Mouse (Mus musculus): ENCODE measurements around the gene Sspo. TPM values are rescaled to one million over a fixed set of nuclear protein-coding genes. Genes with fewer than 3 reads are reported as not detected.

The Sspo gene
- polyA plus RNA-seq (2015; fragmentation: Nextera tagmentation; extraction: Ambion mirVana): 0.03 TPM in 1 of 2 replicates, not detected in the other

DNA sequence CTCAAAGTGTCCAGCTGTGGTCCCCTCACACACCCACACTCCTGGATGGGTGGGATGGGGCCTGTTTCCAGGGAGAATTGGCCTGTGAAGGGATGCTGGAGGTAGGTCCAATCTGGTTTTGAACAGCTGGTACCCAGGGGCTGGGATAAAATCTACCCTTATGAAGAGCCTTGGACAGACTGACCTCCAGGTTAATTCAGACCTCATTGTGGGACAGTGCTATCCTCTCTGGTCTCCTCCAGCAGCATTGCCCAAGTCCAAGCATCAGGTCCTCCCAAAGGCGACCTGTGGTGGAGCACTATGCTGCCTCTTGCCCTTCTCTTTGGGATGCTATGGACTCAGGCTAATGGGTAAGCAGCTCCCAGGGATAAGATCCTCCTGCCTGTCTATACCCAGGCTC, at the start of gene Sspo:
Gene Sspo, plus strand, starts transcription at position 301 of the 400 bp plus-strand sequence.
- Histone ChIP-seq H3K27ac (replicated peaks) (no peak within 1 kb of the TSS), H3K36me3 (replicated peaks) (no peaks in the 10 kb centered on the region), H3K4me2 (no peak within 1 kb of the TSS), H3K9ac (no peak within 1 kb of the TSS), H3K4me3 (replicated peaks) (no peak within 1 kb of the TSS), H3K27me3 (peaks cover 40% of the 10 kb centered on the region), H3K9me3 (replicated peaks) (no peaks in the 10 kb centered on the region), H3K4me1 (replicated peaks) (no peaks in the 10 kb centered on the region; the same call in 1 of the 2 replicates)
- no peak for ATAC-seq (ENCODE audit: insufficient read depth)
- 65% methylated on average over 1 of the region's 1 CpGs for WGBS (ENCODE audit: insufficient replicate concordance)

DNA sequence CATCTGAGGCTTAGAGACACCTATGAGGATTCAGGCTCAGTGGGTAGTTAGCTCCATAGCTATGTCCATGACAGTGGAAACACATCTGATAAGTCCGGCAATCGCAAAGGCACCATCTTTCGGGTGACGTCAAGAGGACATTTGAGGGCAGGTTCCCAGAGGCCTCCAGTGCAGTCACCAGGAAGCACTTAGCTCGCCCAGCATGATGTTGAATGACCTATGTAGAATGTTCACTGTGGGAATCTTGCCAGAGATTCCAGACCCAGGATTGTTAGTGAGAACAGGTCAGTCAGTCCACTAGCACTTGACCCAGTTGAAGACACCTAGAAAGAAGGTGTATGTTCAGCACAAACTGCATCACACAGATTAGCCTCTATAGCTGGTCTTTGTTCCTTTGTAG, 48.1 kb upstream of the Sspo start:
- Histone ChIP-seq H3K4me3 (replicated peaks) (no peak overlapping the region), H3K9ac (no peak overlapping the region), H3K4me1 (replicated peaks) (peaks cover 11% of the 10 kb centered on the region), H3K36me3 (replicated peaks) (0 out of 2 replicates have a peak, but pooled peaks cover 4% of the 10 kb centered on the region), H3K4me2 (no peak overlapping the region), H3K27ac (replicated peaks) (no peak overlapping the region), H3K27me3 (no peaks in the 10 kb centered on the region), H3K9me3 (replicated peaks) (no peaks in the 10 kb centered on the region)
- no peak for ATAC-seq (ENCODE audit: insufficient read depth)
- 81% methylated on average over 5 of the region's 5 CpGs for WGBS (ENCODE audit: insufficient replicate concordance)

DNA sequence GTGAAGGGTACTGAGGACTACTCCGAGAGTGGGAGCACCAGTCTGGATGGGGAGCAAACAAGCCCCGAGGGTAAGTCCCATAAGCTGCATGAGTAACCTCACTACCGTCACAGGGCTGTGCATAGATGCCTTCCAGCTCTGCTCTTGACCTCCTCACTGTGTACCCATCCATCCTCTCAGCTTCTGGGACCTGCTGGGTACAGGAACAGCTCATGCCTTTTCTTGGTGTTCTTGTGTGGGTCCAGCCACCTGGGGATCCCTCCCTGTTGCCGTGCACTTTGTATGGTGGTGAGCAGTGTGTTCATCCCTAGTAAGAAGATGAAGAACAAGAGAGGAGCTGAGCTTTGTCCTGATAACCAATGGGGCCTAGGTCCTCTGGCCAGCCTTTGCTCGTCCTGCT, 44.0 kb upstream of the Sspo start:
- 61% methylated on average over 5 of the region's 5 CpGs for WGBS (ENCODE audit: insufficient replicate concordance)

DNA sequence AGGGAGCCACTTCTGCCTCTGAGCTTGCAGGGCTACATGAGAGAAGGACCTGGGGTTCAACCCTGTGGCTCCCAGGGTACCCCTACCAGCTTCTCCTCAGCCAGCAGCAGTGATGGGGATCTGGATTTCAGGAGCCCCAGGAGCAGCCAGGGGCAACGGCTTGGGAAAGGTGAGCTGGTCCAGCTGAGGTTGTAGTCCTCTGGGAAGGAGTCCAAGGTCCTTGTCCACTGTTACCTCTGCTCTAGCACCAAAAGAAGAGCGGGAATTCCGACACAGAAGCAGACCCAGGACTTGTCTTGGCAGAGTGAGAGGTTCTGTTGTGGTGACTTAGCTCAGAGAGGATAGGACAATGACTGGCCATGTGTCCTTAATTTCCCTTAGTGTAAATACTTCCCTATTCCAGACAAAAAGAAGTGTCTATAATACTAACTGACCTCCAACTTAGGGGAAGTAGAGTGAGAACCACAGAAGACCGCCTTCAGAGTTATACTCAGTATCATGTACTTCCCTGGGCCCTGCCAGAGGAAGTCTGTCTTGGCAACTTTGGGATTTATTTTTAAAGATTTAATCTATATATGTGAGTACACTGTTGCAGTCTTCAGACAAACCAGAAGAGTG, 38.2 kb upstream of the Sspo start:
- Histone ChIP-seq H3K9me3 (replicated peaks) (no peaks in the 10 kb centered on the region), H3K9ac (no peak overlapping the region), H3K27me3 (no peaks in the 10 kb centered on the region), H3K36me3 (replicated peaks) (no peaks in the 10 kb centered on the region), H3K4me1 (replicated peaks) (no peaks in the 10 kb centered on the region), H3K4me2 (no peak overlapping the region), H3K4me3 (replicated peaks) (no peak overlapping the region), H3K27ac (replicated peaks) (no peak overlapping the region)
- no peak for ATAC-seq (ENCODE audit: insufficient read depth)
- 59% methylated on average over 4 of the region's 4 CpGs for WGBS (ENCODE audit: insufficient replicate concordance)

More for the DNA sequence above, 44.0 kb upstream of the Sspo start:
- Histone ChIP-seq H3K27ac (replicated peaks) (no peak overlapping the region), H3K9ac (no peak overlapping the region), H3K9me3 (replicated peaks) (no peaks in the 10 kb centered on the region), H3K4me1 (replicated peaks) (no peaks in the 10 kb centered on the region), H3K27me3 (no peaks in the 10 kb centered on the region), H3K36me3 (replicated peaks) (0 out of 2 replicates have a peak, but pooled peaks cover 4% of the 10 kb centered on the region), H3K4me2 (no peak overlapping the region), H3K4me3 (replicated peaks) (no peak overlapping the region)
- no peak for ATAC-seq (ENCODE audit: insufficient read depth)

DNA sequence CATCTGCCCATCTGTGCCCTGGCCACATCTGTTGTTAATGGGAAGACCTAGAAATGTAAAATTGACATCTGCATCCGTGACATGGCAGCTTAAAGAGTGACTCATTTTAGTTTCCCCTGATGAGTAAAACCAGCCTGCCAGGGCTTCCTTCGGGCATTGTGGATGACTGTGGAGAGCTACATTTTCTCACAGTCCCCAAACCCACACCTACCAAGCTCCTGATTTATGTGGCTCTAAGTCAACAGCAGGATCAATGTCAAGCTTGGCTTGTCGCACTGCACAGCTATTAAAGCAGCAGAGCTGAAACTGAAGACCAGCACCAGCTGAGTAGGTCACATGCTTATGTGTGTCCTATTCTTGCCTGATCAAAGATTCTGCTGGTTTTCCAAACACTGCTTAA, 37.5 kb upstream of the Sspo start:
- no peaks in the 10 kb centered on the region for H3K9me3 ChIP-seq (replicated peaks)
- no peaks in the 10 kb centered on the region for H3K36me3 ChIP-seq (replicated peaks)
- H3K9ac ChIP-seq: no peak overlapping the region
- no peak overlapping the region for H3K4me2 ChIP-seq
- H3K27ac ChIP-seq (replicated peaks): no peak overlapping the region
- no peak overlapping the region for H3K4me3 ChIP-seq (replicated peaks)
- no peak for ATAC-seq (ENCODE audit: insufficient read depth)
- 65% methylated on average over 3 of the region's 3 CpGs for WGBS (ENCODE audit: insufficient replicate concordance)
- no peaks in the 10 kb centered on the region for H3K4me1 ChIP-seq (replicated peaks)
- H3K27me3 ChIP-seq: no peaks in the 10 kb centered on the region

DNA sequence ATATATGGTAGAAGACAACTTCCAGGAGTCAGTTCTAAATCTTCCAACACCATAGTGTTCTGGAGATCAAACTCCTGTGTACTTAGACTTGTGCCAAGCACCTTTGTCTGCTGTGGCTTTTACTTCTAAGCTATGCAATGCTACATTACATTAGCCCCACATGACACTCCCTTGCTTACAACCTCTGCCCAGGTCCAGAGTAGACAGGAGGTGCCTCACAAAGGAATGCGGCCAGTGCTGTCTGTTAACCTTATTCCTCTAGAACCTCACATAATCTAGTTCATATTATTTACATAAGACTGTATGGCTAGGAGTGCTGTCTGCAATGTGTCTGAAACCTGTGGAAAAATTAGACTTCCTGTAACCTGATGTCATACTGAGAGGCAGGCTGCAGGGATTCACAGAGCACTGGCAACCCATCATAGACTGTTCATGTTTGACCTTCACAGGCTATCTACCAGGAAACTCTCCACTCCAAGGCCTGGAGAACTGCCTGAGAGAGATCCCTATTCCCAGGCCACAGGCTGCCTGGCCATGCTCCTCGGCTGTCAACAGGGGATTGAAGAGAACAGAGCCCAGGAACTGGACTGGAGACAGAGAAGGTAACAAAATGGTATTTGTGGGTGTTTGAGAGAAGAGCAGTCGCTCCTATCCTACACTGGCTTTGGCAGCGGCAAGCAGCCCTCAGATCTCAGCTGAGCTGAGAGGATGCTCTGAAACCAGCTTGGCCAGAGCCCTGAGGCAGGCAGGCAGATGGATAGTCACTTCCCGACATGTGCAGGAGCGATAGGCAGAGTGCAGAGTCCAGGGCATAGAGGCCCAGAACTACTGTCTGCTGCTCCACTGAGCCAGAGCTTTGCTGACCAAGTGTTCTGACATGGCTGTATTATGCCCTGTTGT, 36.6 kb upstream of the Sspo start:
- WGBS (ENCODE audit: insufficient replicate concordance): 63% methylated on average over 6 of the region's 6 CpGs
- Histone ChIP-seq H3K4me3 (replicated peaks) (no peak overlapping the region), H3K27me3 (no peaks in the 10 kb centered on the region), H3K27ac (replicated peaks) (no peak overlapping the region), H3K36me3 (replicated peaks) (no peaks in the 10 kb centered on the region), H3K9ac (no peak overlapping the region), H3K9me3 (replicated peaks) (no peaks in the 10 kb centered on the region), H3K4me2 (no peak overlapping the region), H3K4me1 (replicated peaks) (no peaks in the 10 kb centered on the region)
- ATAC-seq (ENCODE audit: insufficient read depth): no peak

DNA sequence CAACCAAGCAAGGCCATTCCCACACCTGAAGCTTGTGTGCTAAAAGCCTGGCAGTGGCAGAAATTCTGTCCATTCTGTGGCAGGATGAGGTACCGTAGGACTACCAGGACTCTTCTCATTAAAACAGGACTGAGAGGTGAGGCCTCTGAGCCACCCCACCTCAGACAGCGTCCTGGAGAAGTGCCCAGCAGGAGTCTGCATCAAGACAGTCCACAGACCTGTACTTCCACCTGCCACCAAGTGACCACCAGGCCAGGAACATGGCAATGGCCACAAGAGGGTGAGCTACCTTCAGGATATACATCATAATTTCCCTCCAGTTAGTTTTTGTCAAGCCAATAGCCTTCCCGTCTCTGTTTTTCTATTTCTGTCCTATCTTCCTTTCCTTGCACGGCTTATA, 35.9 kb upstream of the Sspo start:
- Histone ChIP-seq H3K4me1 (replicated peaks) (no peaks in the 10 kb centered on the region), H3K4me2 (no peak overlapping the region), H3K27ac (replicated peaks) (no peak overlapping the region), H3K9me3 (replicated peaks) (no peaks in the 10 kb centered on the region), H3K9ac (no peak overlapping the region), H3K27me3 (no peaks in the 10 kb centered on the region), H3K36me3 (replicated peaks) (no peaks in the 10 kb centered on the region), H3K4me3 (replicated peaks) (no peak overlapping the region)
- ATAC-seq (ENCODE audit: insufficient read depth): no peak
- 66% methylated on average over 4 of the region's 4 CpGs for WGBS (ENCODE audit: insufficient replicate concordance)

DNA sequence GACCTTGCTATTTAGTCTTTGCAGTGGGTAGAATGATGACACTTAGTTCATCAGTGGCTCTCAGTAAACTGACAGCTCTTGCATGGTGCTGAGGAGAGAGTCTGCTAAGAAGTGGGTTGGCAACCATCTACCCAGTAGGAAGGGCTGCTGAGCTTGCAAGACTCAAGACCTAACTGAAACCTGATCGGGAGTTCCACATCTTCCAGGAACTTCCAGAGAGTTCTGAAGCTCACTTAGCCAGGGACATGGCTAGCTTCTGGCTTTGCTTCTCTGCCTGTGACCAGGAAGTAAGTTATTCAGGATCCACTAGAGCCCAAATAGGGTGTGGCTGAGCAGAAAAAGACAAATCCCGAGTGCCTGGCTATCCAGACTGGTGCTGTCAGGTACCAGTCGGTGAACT, 35.4 kb upstream of the Sspo start:
- Histone ChIP-seq H3K9me3 (replicated peaks) (no peaks in the 10 kb centered on the region), H3K9ac (no peak overlapping the region), H3K4me3 (replicated peaks) (no peak overlapping the region), H3K4me1 (replicated peaks) (no peaks in the 10 kb centered on the region), H3K27ac (replicated peaks) (no peak overlapping the region), H3K27me3 (no peaks in the 10 kb centered on the region), H3K36me3 (replicated peaks) (no peaks in the 10 kb centered on the region), H3K4me2 (no peak overlapping the region)
- no peak for ATAC-seq (ENCODE audit: insufficient read depth)
- 68% methylated on average over 3 of the region's 3 CpGs for whole genome bisulfite sequencing (ENCODE audit: insufficient replicate concordance)

DNA sequence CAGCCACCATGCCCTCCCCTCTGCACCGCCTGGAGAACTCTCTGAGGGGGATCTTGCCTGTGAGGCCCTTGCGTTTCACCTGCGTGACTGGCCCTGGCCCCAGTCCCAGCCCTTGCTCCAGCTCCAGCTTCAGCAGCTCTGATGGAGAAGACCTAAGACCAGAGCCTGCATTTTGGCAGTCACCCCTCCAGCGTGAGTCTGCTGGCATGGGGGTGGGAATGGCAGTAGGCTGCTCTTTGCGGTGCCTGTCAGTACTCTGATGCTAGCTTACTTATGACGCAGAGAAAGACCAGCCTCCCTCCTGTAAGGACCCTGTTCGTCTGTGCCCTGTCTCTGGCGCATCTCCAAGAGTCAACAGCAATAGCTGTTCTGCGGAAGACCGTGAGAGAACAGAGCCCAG, 34.9 kb upstream of the Sspo start:
- Histone ChIP-seq H3K9ac (no peak overlapping the region), H3K36me3 (replicated peaks) (no peaks in the 10 kb centered on the region), H3K27me3 (no peaks in the 10 kb centered on the region), H3K4me1 (replicated peaks) (no peaks in the 10 kb centered on the region), H3K9me3 (replicated peaks) (no peaks in the 10 kb centered on the region), H3K4me3 (replicated peaks) (no peak overlapping the region), H3K27ac (replicated peaks) (no peak overlapping the region), H3K4me2 (no peak overlapping the region)
- WGBS (ENCODE audit: insufficient replicate concordance): 78% methylated on average over 10 of the region's 10 CpGs
- no peak for ATAC-seq (ENCODE audit: insufficient read depth)

DNA sequence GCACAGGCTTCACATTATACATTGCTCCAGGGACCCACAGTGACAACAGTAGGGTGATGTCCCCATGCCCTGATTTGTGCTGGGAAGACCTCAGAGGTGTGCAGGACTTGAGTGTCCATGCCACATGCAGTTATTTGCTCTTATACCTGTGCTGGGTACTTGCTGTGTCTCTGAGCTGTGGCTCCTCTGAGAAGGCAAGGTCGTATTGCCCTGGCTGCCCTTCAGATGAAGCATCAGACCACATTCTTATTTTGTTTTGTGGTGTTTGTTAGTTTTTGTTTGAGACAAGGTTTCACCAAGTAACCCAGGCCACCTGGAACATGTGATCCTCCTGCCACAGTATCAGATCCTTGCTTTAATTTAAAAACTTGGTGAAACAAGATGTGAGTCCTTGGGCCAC, 33.1 kb upstream of the Sspo start:
- Histone ChIP-seq H3K36me3 (replicated peaks) (no peaks in the 10 kb centered on the region), H3K4me3 (replicated peaks) (no peak overlapping the region), H3K4me2 (no peak overlapping the region), H3K9ac (no peak overlapping the region), H3K9me3 (replicated peaks) (no peaks in the 10 kb centered on the region), H3K27ac (replicated peaks) (no peak overlapping the region), H3K27me3 (no peaks in the 10 kb centered on the region), H3K4me1 (replicated peaks) (no peaks in the 10 kb centered on the region)
- no peak for ATAC-seq (ENCODE audit: insufficient read depth)
- WGBS (ENCODE audit: insufficient replicate concordance): 56% methylated on average over 1 of the region's 1 CpGs

DNA sequence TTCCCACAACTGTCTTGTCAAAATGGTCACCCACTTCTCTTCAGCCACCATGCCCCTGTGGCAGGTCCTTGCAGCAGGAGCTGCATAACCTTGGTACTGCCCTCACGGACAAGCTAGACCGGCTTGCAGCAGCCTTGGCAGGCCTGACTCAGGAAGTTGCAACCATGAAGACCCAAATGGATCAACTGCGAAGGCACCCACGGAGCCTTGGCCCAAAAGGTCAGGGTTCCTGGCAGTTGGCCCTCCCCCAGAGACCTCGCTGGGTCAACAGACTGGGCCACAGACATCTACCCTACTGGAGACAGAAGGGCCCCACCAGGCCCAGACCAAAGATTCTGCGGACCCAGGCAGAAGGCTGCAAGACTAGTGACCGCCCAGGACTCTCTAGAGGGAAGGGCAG, 32.4 kb upstream of the Sspo start:
- 77% methylated on average over 7 of the region's 7 CpGs for WGBS (ENCODE audit: insufficient replicate concordance)
- Histone ChIP-seq H3K27me3 (no peaks in the 10 kb centered on the region), H3K9me3 (replicated peaks) (no peaks in the 10 kb centered on the region), H3K9ac (no peak overlapping the region), H3K4me3 (replicated peaks) (no peak overlapping the region), H3K27ac (replicated peaks) (no peak overlapping the region), H3K4me2 (no peak overlapping the region), H3K4me1 (replicated peaks) (no peaks in the 10 kb centered on the region), H3K36me3 (replicated peaks) (no peaks in the 10 kb centered on the region)
- no peak for ATAC-seq (ENCODE audit: insufficient read depth)
